Mouse (Mus musculus): ENCODE measurements around the gene Ms4a12. TPM values are rescaled to one million over a fixed set of nuclear protein-coding genes. Genes with fewer than 3 reads are reported as not detected.

The Ms4a12 gene
- polyA plus RNA-seq, 1 experiment from 2014 or later: not detected

- Histone ChIP-seq H3K9me3 (no peaks in the 10 kb centered on the region), H3K4me1 (no peaks in the 10 kb centered on the region), H3K9ac (no peak overlapping the region), H3K27ac (no peak overlapping the region), H3K27me3 (no peaks in the 10 kb centered on the region), H3K4me2 (no peak overlapping the region), H3K36me3 (no peaks in the 10 kb centered on the region), H3K4me3 (no peak overlapping the region)
- ATAC-seq (ENCODE audit: insufficient number of reproducible peaks, low FRiP score, low TSS enrichment, low read depth): no peak
- WGBS: 23% methylated on average over 5 of the region's 5 CpGs
Observed at GRCm38 (mm10) chr19:11234921-11235735, 2.9 kb upstream of the Ms4a12 start.

DNA sequence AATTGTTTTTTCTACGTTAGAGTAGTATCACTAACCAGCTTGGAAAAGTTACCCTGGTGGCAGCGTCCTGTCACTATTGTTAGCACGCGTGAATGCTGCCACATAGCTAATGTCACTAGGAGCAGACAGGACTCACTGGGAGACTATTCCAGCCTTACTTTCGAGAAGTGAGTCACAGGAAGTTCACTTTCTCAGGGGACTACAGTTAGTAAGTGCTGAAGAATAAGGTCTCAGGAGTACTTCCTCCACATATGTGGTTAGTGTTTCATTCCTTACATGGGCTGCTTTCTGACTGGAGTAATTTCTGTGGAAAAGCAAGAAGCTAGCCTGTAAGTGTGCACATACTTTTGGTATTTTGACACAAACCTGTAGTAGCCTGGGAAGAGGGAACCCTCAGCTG is 2.0 kb upstream of the Ms4a12 start:
- WGBS: 79% methylated on average over 5 of the region's 5 CpGs
- Histone ChIP-seq H3K27ac (no peak overlapping the region), H3K9ac (no peak overlapping the region), H3K27me3 (no peaks in the 10 kb centered on the region), H3K9me3 (no peaks in the 10 kb centered on the region), H3K4me2 (no peak overlapping the region), H3K36me3 (no peaks in the 10 kb centered on the region), H3K4me3 (no peak overlapping the region), H3K4me1 (no peaks in the 10 kb centered on the region)
- no peak for ATAC-seq (ENCODE audit: insufficient number of reproducible peaks, low FRiP score, low TSS enrichment, low read depth)

DNA sequence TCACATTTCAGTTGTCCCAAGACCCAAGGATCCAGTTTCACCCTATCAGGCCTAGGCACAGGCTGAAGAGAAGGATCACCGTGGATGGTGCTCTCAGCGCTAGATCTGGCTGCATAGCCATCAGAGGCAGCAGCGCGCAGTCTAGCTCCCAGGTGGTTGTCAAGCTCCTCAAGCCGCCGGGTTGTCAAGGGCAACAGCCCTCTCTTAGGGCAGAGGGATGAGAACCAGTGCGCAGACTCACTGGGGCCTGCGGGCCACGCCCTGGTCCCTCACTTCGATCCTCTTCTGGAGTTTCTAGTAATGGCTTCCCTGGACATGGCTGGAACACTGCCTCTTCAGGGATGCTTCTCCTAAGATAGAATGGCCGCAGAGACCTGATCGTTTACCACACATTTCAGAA is 35.7 kb downstream of the Ms4a12 start, which contains the start of gene Ms4a13:
Ms4a13 (minus strand) TSS at position 192 of the 400 bp plus-strand sequence.
- no peak within 1 kb of the TSS for H3K4me3 ChIP-seq
- WGBS: 70% methylated on average over 12 of the region's 12 CpGs
- H3K4me1 ChIP-seq: no peaks in the 10 kb centered on the region
- H3K27ac ChIP-seq: no peak within 1 kb of the TSS
- no peaks in the 10 kb centered on the region for H3K36me3 ChIP-seq
- no peak within 1 kb of the TSS for H3K4me2 ChIP-seq
- H3K9me3 ChIP-seq: no peaks in the 10 kb centered on the region
- no peak within 1 kb of the TSS for H3K9ac ChIP-seq
- no peaks in the 10 kb centered on the region for H3K27me3 ChIP-seq
- no peak for ATAC-seq (ENCODE audit: insufficient number of reproducible peaks, low FRiP score, low TSS enrichment, low read depth)

DNA sequence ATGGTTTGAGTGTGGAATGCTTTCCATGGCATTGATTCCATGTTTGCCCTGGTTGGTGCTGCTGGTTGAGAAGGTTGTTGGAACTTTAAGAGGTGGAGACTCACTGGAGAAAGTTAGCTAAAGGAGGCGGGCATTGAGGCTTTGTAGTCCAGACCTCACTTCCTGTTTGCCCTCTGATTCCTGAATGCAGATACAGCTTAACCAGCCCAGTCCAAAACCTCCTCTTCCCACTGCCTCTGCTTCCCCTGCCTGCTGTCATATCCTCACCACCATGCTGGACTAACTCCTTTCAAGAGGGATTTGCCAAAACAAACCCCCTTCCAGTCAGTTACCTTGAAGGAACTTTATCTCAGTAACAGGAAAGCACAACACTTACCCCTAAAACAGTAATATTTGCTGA is 39.7 kb downstream of the Ms4a12 start:
- 52% methylated on average over 1 of the region's 1 CpGs for WGBS
- H3K4me1 ChIP-seq: no peaks in the 10 kb centered on the region
- no peaks in the 10 kb centered on the region for H3K36me3 ChIP-seq
- H3K9me3 ChIP-seq: no peaks in the 10 kb centered on the region
- ATAC-seq (ENCODE audit: insufficient number of reproducible peaks, low FRiP score, low TSS enrichment, low read depth): no peak
- H3K27ac ChIP-seq: no peak overlapping the region
- no peak overlapping the region for H3K9ac ChIP-seq
- H3K27me3 ChIP-seq: no peaks in the 10 kb centered on the region
- no peak overlapping the region for H3K4me2 ChIP-seq
- H3K4me3 ChIP-seq: no peak overlapping the region

DNA sequence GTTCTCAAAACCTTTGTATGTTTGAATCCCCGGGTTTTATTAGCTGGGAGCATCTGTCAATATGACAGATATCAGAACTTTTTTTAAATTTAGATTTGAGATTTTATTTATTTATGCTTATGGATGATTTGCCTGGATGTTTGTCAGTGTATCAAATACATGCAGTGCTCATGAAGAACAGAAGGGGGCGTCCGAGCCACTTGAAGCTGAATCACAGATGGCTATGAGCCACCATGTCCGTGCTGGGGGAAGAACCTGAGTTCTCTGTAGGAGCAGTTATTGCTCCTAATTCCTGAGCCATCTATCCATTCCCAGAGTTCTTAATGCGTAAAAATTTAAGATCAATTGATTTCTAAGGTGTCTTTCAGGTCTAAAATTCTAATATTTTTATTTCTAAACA is 48.1 kb downstream of the Ms4a12 start:
- H3K36me3 ChIP-seq: no peaks in the 10 kb centered on the region
- H3K4me1 ChIP-seq: no peaks in the 10 kb centered on the region
- 18% methylated on average over 5 of the region's 5 CpGs for WGBS
- H3K27me3 ChIP-seq: no peaks in the 10 kb centered on the region
- no peak for ATAC-seq (ENCODE audit: insufficient number of reproducible peaks, low FRiP score, low TSS enrichment, low read depth)
- H3K9ac ChIP-seq: no peak overlapping the region
- no peak overlapping the region for H3K27ac ChIP-seq
- no peak overlapping the region for H3K4me3 ChIP-seq
- no peaks in the 10 kb centered on the region for H3K9me3 ChIP-seq
- H3K4me2 ChIP-seq: no peak overlapping the region

- no peak for ATAC-seq (ENCODE audit: insufficient number of reproducible peaks, low FRiP score, low TSS enrichment, low read depth)
- Histone ChIP-seq H3K4me1 (no peaks in the 10 kb centered on the region), H3K27me3 (no peaks in the 10 kb centered on the region), H3K9ac (no peak overlapping the region), H3K9me3 (no peaks in the 10 kb centered on the region), H3K36me3 (no peaks in the 10 kb centered on the region), H3K27ac (no peak overlapping the region), H3K4me2 (no peak overlapping the region), H3K4me3 (no peak overlapping the region)
- WGBS: 59% methylated on average over 2 of the region's 2 CpGs
Observed at GRCm38 (mm10) chr19:11177464-11177863, 54.8 kb downstream of the Ms4a12 start.

DNA sequence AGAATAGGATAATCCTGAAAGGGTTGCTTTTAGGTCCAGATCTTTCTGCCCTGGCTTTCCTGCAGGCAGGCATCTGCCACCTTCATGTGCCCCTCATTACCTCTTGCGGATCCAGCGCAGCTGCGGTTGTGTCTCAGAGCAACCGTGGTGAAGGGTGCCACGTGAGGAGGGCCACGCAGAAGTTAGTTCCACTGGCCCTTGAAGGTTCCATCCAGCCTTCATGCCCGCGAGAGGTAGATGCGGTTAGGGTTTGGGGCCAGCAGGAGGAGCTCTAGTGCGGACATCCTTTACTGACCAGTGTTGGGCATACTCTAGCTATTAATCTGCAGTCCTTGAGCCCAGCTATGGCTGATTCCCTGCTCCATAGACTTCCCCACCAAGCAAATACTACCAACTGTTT is 67.1 kb downstream of the Ms4a12 start, which contains the start of gene 1700025F22Rik:
1700025F22Rik (minus strand) TSS at position 149 of the 400 bp plus-strand sequence.
- no peak within 1 kb of the TSS for H3K4me3 ChIP-seq
- no peaks in the 10 kb centered on the region for H3K36me3 ChIP-seq
- ATAC-seq (ENCODE audit: insufficient number of reproducible peaks, low FRiP score, low TSS enrichment, low read depth): no peak
- no peak within 1 kb of the TSS for H3K4me2 ChIP-seq
- H3K4me1 ChIP-seq: no peaks in the 10 kb centered on the region
- H3K9ac ChIP-seq: no peak within 1 kb of the TSS
- no peak within 1 kb of the TSS for H3K27ac ChIP-seq
- 38% methylated on average over 10 of the region's 10 CpGs for WGBS
- no peaks in the 10 kb centered on the region for H3K27me3 ChIP-seq
- no peaks in the 10 kb centered on the region for H3K9me3 ChIP-seq

Other genes with a start within 250 kb of the Ms4a12 start
- gene Ms4a15, start 239.2 kb downstream of the Ms4a12 start, polyA plus RNA-seq (2015; fragmentation: Nextera tagmentation; extraction: Ambion mirVana): not detected in 2 replicates
- not detected in 2 replicates for gene Ms4a18, start 214.4 kb downstream of the Ms4a12 start, polyA plus RNA-seq (2015; fragmentation: Nextera tagmentation; extraction: Ambion mirVana)
- not detected in 2 replicates for gene Ms4a8a, start 151.3 kb downstream of the Ms4a12 start, polyA plus RNA-seq (2015; fragmentation: Nextera tagmentation; extraction: Ambion mirVana)
- gene 1700017D01Rik, start 101.6 kb downstream of the Ms4a12 start, polyA plus RNA-seq (2015; fragmentation: Nextera tagmentation; extraction: Ambion mirVana): not detected in 2 replicates
- gene 1700025F22Rik, start 67.1 kb downstream of the Ms4a12 start, polyA plus RNA-seq (2015; fragmentation: Nextera tagmentation; extraction: Ambion mirVana): not detected in 2 replicates
- not detected in 2 replicates for gene Ms4a13, start 35.7 kb downstream of the Ms4a12 start, polyA plus RNA-seq (2015; fragmentation: Nextera tagmentation; extraction: Ambion mirVana)
- not detected in 2 replicates for gene Ms4a1, start 33.8 kb upstream of the Ms4a12 start, polyA plus RNA-seq (2015; fragmentation: Nextera tagmentation; extraction: Ambion mirVana)
- not detected in 2 replicates for gene Ms4a5, start 51.4 kb upstream of the Ms4a12 start, polyA plus RNA-seq (2015; fragmentation: Nextera tagmentation; extraction: Ambion mirVana)
- 0.05 and 0.06 TPM in 2 replicates for gene Ms4a14, start 82.0 kb upstream of the Ms4a12 start, polyA plus RNA-seq (2015; fragmentation: Nextera tagmentation; extraction: Ambion mirVana)
- gene Ms4a7, start 103.7 kb upstream of the Ms4a12 start, polyA plus RNA-seq (2015; fragmentation: Nextera tagmentation; extraction: Ambion mirVana): 9.4 and 9.8 TPM in 2 replicates
- 12.4 and 16.0 TPM in 2 replicates for gene Ms4a4a, start 143.1 kb upstream of the Ms4a12 start, polyA plus RNA-seq (2015; fragmentation: Nextera tagmentation; extraction: Ambion mirVana)
- gene Ms4a4c, start 172.3 kb upstream of the Ms4a12 start, polyA plus RNA-seq (2015; fragmentation: Nextera tagmentation; extraction: Ambion mirVana): 0.93 and 2.8 TPM in 2 replicates
- 0.19 and 0.27 TPM in 2 replicates for gene Ms4a4b, start 211.1 kb upstream of the Ms4a12 start, polyA plus RNA-seq (2015; fragmentation: Nextera tagmentation; extraction: Ambion mirVana)
- 9.4 and 10.4 TPM in 2 replicates for gene Ms4a6c, start 236.9 kb upstream of the Ms4a12 start, polyA plus RNA-seq (2015; fragmentation: Nextera tagmentation; extraction: Ambion mirVana)

Data from limb, embryonic 15.5 days (tissue).